Mouse (Mus musculus) kidney, adult 18-20 months (tissue): ENCODE results near the gene Rinl.

Experiments
- DNase-seq: peaks from one replicate; pipeline ENCODE4 v3.0.0; 2021

Gene Rinl

DNA sequence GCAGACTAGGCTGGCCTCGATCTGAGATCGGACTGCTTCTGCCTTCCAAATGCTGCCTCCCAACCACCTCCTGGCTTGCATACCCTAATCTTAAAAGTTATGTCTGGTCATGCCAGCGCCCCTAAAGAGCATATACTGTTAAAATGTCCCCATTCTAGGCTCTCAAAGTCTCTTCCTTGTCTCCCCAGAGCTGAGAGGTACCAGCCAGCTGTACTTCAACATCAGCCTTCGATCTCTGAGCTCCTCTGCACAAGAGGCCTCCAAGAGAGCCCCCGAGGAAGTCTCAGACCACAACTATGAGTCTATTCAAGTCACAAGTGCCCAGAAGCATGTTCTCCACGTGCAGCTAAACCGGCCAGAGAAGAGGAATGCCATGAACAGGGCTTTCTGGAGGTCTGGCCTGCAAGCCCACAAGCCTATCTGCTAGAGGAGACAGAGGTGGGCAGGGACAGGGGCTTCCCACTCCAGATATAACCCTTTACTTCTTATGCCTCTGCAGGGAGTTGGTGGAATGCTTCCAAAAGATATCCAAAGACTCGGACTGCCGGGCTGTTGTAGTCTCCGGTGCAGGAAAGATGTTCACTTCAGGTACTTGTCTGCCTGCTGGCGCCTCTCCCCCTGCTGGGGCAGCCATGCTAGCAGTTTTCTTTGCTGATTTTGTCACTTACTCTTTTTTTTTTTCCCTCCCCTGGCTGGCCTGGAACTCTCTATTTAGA lies 37.1 kb downstream of the Rinl start:
- peak; percentile 77 for DNase-seq

DNA sequence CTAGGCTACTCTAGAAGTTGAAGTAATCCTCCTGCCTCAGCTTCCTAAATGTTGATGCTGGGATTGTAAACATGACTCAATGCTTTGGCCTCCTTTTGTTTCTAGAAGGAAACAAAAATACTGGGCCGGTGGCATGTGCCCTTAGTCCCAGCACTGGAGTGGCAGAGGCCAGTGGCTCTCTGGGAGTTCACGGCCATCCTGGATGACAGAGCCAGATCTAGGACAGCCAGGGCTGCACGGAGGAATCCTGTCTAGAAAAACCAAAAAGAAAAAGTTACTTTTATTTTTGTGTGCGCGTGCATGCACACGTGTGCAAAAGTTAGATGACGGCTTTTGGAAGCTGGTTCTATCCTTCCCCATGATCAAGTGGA lies 37.6 kb downstream of the Rinl start:
- no peak for DNase-seq

DNA sequence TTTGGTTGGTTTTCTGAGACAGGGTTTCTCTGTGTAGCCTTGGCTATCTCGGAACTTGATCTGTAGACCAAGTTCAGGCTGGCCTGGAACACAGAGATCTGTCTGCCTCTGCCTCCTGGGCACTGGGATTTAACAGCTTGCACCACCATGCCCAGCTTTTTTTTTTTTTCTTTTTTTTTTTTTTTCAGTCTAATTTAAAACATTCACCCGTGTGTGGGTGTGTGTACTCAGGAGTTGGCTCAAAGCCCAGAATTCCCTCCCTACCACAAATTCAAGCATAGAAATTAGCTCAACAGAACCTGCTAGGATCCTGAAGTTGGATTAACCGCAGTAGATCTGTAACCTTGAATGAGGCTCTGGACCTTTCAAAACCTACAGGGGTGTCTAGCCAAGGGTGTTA lies 38.6 kb downstream of the Rinl start:
- DNase-seq: peak; percentile 59

DNA sequence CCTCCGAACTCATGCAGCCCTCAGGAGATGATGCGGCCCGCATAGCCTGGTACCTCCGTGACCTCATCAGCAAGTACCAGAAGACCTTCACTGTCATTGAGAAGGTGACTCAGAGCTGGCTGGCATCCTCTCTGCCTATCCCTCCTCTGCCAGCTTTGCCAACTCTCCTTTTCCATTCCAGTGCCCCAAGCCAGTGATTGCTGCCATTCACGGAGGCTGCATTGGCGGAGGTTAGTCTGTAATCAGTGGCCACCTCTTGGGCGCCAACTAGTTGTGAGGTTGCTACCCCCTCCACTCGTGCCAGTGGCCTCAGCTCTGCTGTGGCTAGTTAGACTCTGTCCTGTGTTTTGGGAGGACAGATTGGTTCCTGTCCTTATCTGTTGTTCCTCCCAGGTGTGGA lies 41.1 kb downstream of the Rinl start:
- no peak for DNase-seq

DNA sequence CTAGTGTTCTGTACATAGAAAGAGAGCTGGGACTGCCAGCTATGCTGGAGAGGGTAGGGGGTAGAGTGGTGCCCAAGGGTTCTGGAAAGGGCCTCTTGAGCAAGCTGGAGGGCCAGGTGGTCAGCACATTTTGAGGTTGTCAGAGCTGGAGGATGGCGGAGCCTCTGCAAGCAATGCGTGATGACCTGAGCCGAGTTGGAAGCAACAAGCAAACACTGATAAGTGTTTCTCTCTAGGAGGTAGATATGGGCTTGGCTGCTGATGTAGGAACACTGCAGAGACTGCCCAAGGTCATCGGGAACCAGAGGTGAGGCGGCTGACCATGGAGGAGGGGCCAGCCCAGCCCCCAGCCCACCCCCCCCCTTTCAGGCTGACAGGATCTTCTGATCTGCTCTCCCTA lies 42.2 kb downstream of the Rinl start:
- no peak for DNase-seq

DNA sequence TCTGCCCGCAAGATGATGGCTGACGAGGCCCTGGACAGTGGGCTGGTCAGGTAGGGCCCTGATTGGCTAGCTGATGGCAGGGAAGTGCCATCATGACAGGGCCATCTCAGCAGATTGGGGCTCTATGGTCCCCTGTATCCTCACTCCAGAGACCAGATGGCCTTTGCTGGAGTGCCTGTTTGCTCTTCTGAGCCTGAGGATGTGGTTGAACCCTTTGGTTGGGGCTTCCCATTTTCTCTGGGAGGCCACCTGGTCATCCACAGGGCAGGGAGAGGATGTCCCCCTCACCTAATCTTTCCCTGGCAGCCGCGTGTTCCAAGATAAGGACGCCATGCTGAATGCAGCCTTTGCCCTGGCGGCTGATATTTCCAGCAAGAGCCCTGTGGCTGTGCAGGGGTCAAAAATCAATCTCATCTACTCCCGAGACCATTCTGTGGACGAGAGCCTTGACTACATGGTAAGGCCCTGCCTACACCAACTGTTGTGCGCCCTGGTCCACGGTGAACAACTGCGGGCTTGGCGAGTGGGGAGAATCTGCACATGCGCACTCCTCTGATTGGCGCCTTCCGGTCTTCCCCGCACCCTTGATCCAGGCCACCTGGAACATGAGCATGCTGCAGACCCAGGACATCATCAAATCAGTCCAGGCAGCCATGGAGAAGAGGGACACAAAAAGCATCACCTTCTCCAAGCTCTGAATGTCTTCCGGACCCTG lies 42.8 kb downstream of the Rinl start:
- no peak for DNase-seq

DNA sequence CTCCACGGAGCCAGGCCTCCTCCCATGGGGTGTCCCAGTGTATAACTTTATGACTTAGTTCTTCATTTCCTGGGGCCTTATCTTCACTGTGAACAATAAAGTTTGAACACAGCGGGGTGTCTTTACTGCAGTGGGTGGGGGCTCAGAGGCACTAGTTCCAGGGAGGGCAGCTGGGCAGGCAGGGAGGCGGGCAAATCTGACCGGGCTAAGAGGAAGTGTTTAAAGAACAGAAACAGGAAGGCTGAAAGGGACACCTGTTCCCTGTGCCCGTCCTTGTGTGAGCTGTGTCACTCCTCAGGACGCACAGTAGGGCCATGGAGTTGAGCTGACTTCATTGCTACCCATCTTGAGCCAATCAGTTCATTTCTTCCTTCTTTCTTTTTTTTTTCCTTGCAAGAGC lies 43.4 kb downstream of the Rinl start:
- no peak for DNase-seq

DNA sequence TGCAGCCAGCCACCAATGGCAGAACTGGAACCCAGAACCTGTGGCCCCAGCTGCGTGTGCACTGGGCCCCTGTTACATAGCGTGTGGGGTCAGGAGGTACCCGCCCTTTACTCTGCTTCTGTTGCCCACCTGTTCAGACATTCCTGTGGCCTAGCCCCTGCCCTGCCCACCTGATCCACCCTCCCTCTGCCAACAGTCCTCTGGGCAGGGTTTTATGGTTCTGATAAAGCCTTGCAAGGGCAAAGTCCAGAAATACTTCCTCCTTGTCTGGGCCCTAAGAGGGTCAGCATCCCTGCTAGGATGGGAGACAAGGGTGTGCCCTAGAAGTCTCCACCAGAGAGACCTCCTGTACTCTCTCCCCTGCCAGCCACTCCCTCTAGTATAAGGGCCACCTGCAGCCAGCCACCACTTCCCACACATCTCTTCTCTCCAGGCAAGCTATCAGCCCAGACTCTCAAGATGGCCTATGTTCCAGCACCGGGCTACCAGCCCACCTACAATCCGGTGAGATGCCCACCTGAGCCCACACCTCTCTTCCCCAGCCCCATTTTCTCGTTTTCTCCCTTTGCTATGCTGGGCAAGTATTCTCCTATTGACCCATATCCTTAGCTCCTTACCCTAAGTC lies 45.1 kb downstream of the Rinl start, which contains the start of gene Lgals4:
Gene Lgals4 (plus strand): TSS at position 132 of the 625 bp plus-strand sequence.
- no peak for DNase-seq

DNA sequence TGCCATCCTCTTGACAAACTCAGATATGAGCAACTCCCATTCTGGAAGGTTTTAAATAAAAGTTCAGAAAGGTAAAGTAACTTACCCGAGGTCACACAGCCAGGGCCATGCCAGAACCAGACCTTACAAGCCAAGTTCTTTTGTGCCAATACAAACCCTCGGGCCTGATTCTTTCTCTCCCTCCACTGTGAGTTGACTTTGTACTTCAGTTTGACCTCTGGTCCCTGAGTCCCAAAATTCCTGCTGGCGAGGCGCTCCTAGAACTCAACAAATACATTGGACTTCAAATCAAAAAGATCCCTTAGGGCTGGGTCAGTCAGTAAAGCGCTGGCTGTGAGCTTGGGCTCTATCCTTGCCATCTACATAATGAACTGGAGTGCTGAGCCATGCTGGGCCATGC lies 48.2 kb downstream of the Rinl start:
- DNase-seq: no peak

DNA sequence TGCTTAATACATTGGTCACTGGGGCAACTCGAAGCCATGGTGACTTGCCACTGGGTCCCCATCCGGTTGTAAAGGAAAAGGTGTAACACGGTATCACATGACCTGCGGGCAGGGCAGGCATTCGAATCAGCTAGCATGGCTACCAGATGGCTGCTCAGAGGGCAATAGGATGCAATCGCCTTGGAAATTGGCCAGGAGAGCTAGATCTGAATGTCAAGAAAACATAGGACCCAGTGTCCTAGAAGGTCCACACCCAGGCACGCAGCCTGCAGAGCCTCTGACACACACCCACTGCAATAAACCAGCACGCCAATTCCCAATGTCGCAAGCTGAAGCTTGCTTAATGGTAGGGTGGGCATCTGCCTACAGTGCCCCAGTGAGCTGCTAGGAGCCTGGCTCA lies 49.6 kb downstream of the Rinl start:
- DNase-seq: no peak

DNA sequence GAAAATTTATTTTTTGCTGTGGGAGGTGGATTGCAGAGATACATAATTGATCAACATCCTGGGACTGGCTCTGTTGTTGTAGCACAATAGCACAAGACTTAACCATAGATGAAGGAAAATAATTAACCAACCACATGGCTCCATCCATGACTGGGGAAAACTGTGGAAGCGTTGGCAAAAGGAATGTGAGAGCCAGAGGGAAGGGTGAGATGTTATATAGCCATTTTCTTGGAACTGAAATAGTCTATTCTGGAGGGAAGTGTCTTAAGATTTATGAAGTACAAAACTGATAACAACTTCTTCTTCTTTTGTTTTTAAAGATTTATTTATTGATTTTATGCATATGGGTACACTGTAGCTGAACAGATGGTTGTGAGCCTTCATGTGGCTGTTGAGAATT lies 58.5 kb downstream of the Rinl start:
- no peak for DNase-seq
